Mouse (Mus musculus): ENCODE measurements at regions not wholly inside any gene's neighbourhood (a gene's known extent, or its start where the extent isn't known, plus 50 kb on each side); places are given as distances from the start of the nearest gene placed in this dataset.

DNA sequence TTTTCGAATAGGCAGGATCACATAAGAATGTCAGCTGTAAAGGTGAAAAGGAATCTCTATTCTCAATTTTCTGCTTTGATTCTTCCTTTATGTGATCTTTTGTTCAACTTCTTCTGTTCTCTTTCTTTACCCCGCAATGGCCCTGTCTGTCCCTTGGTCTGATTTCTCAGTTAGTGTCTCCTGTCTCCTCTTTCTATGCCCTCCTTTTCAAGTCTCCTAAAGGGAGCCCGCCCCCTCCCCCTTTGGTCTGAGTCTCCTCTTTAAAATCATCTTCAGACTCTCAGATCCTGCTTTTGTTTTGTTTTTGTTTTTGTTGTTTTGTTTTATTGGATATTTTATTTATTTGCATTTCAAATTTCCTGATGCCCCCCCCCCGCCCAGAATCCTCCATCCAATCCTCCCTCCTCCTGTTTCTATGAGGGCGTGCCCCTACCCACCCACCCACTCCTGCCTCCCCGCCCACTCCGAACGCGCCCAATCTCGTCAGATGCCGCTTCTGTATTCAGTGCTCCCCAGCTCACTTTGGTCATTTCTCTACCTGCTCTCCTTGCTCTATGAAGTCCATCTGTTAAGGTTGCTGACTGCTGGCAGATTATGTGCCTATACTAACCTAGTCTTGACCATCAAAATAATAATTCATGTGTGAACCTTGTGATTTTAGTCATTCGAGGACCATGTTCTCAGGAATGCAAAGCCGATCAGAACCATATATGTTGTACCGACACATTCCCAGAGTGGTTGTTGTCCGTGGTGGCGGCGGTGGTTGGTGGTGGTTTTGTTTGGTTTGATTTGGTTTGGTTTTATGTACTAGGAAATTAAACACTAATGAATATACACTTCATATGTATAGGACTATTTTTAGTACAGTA lies 487.9 kb upstream of the Adam24 start:
- DNase-seq = no peak

DNA sequence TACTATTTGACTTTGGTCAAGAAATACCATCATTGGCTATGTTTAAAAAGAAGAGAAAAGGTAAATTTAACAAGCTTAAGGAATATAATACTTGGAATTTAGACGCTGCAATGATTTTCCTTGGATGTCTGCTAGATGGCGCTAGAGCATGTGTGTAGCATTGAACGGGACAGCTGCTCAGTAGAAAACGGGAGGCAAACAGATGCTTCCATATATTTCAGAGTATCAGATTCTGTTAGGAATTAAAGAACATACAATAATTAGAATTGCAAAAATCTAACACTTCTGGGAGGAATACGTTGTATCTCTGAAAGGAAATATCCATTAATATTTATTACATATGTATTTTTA lies 487.3 kb upstream of the Adam24 start:
- DNase-seq = peak; percentile 22

DNA sequence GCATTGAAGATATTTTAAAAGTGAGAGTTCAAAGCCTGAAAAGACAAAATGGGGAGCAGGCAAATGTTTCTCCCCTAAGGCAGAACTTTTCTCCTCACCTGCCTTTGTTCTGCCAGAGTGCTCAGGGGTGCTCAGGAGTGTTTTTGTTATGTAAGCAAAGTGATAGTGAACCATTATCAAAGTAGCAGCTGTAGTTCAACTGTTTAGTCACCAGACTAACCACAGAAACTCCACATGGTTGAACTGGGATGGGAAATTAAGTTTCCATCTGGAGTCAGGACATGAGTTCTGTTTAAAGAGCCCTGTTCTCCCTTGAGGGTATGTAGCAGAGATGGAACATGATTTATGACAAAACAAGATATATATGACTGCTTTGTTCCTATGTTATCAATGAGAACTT lies 482.6 kb upstream of the Adam24 start:
- DNase-seq = no peak

DNA sequence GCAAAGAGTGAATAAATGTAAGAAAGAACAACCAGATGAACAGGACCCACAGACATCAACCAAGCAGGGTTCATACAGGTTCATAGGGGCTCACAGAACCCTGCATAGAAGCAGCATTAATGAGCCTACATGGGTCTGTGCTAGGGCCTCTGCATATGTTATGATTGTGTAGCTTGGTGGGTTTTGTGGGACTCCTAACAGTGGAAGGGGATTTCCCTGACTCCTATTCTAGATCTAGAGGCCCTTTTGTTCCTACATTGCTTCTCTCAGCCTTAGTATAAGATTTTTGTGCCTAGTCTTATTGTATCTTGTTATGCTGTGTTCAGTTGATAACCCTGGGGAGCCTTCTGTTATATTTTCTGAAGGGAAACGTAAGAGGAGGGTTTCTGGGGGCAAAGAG lies 481.7 kb upstream of the Adam24 start:
- no peak for DNase-seq

DNA sequence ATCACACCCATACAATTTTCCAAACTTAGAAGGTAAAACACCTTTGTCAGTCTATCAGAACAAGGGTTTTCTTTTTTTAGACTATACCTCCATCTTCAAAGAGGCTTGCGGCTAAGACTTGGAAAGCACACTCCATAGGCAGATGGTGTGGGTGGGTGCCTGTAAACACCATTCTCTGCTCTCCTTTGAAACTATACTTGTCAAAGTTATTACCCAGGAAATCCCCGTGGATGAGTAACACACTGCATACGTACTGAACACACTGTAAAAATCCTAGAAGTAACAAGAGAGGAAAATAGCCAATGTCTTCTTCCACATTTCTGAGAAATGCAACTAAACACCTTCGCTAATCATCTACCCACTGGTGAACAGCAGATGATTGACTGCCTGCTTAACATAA lies 464.0 kb upstream of the Adam24 start:
- DNase-seq = no peak

DNA sequence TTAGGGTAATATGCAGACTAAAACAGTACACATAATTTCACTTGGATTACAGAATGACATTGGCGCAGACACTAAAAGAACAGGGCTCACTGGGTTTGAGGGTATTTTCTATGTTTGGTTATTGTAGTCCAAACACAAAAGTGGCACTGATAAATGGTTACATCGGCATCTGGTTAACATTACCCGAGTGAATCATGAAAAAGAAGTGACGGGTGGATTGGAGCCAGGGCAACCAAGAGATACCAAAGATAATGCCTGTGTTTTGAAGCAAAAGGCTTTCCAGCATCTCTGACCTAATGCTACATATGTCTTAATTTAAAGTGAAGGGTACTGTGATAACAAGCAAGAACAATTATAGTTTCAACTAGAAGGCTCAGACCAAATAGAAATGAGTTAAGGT lies 451.4 kb upstream of the Adam24 start:
- no peak for DNase-seq

DNA sequence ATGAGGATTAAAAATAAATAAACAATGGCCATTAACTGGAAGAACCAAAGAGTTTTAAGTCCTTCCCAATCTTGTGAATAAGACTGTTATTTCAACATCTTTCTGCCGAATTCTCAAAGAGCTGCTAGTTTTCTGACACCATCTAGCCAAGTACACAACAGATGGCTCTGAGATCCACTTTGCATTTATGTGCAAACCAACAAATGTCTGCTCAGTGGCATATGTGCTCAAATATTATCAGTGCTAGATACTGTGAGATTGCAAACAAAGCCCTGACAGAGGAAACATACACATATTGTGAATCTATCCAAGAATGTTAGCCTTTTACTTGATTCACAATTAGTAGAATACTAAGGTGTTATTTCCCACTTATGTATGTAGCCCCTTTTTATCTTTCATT lies 447.6 kb upstream of the Adam24 start:
- peak; percentile 22 for DNase-seq

Measured in cerebellum, adult 11-12 months (tissue).